ENCODE assay signal across 18 mouse cellular contexts in the genomic region with DNA sequence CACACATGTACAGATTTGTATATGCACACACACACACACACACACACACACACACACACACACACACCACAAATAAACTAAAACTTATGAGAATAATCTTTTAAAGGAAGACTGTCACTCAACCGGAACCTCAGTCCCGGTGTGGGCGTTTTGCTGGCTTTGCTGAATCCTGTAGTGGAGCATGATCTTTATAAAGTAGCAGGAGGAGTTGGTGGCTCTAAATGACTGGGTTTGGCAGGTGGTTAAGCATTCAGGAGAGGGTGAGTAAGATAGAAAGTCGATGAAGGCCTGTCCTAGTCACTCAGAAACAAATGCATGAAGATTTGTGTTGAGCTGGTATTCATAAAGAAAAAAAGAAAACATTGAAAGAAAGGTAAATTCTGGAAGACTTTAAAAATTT.
"Had no signal": no experiment of that assay in that cellular context is flagged by ENCODE, and none has a peak within 500 bp of the region (broad histone marks: within the 10 kb centered on the region; RNA-seq: fewer than 3 reads in every experiment).

No protein-coding gene starts in this region.

- H3K4me1 ChIP-seq: liver, embryonic 15.5 days; lung, embryonic 15.5 days; megakaryocyte, embryonic 14.5 days; midbrain, embryonic 13.5 days; midbrain, embryonic 15.5 days; neural tube, embryonic 12.5 days; stomach, embryonic 15.5 days had no signal

- H3K4me3 ChIP-seq: liver, embryonic 15.5 days; lung, embryonic 15.5 days; megakaryocyte, embryonic 14.5 days; midbrain, embryonic 13.5 days; midbrain, embryonic 15.5 days; neural tube, embryonic 12.5 days; stomach, embryonic 15.5 days had no signal

- H3K9ac ChIP-seq: liver, embryonic 15.5 days; liver, postnatal 0 days; lung, embryonic 15.5 days; midbrain, embryonic 13.5 days; midbrain, embryonic 15.5 days; neural tube, embryonic 12.5 days; stomach, embryonic 15.5 days had no signal

- ATAC-seq: liver, postnatal 0 days; lung, postnatal 0 days; midbrain, embryonic 13.5 days; midbrain, embryonic 15.5 days had no signal

- H3K4me2 ChIP-seq: liver, embryonic 15.5 days; lung, embryonic 15.5 days; midbrain, embryonic 11.5 days; midbrain, embryonic 13.5 days; midbrain, embryonic 15.5 days; neural tube, embryonic 12.5 days; stomach, embryonic 15.5 days had no signal

- H3K9me3 ChIP-seq: liver, embryonic 15.5 days; lung, embryonic 15.5 days; midbrain, embryonic 13.5 days; midbrain, embryonic 15.5 days; neural tube, embryonic 12.5 days; stomach, embryonic 15.5 days had no signal

- H3K27me3 ChIP-seq: liver, embryonic 15.5 days; lung, embryonic 15.5 days; megakaryocyte, embryonic 14.5 days; midbrain, embryonic 13.5 days; midbrain, embryonic 15.5 days; neural tube, embryonic 12.5 days; stomach, embryonic 15.5 days had no signal

- H3K36me3 ChIP-seq: liver, embryonic 15.5 days; lung, embryonic 15.5 days; midbrain, embryonic 13.5 days; midbrain, embryonic 15.5 days; neural tube, embryonic 12.5 days; stomach, embryonic 15.5 days had no signal

- DNase-seq: liver, postnatal 0 days; lung, adult 2 months; lung, postnatal 14 days; lung, postnatal 36 days; thymus, adult 2 months; thymus, postnatal 25 days; thymus, postnatal 4 days had no signal

- H3K27ac ChIP-seq: liver, embryonic 15.5 days; lung, embryonic 15.5 days; macrophage; midbrain, embryonic 13.5 days; midbrain, embryonic 15.5 days; neural tube, embryonic 12.5 days; stomach, embryonic 15.5 days; stomach, postnatal 0 days had no signal
